Mouse (Mus musculus): ENCODE results near the gene Zfp574. TPM values are rescaled to one million over a fixed set of nuclear protein-coding genes. Genes with fewer than 3 reads are reported as not detected.

Zfp574 gene
- polyA plus RNA-seq, 1 experiment from 2014 or later = 20.1 TPM

GRCm38 (mm10) chr7:25087256-25087912, 15.0 kb downstream of the Zfp574 start:
- WGBS = 59% methylated on average over 10 of the region's 10 CpGs
- no peak overlapping the region for H3K4me2 ChIP-seq (replicated peaks; ENCODE audit: low read depth, low read length)
- H3K9me3 ChIP-seq (ENCODE audit: low read length) = no peaks in the 10 kb centered on the region
- TF ChIP-seq CTCF (IDR thresholded peaks at IDR 0.05) = no peak
- no peak for TF ChIP-seq EP300 (IDR thresholded peaks at IDR 0.05)
- 0 out of 2 replicates have a peak, but pooled peaks cover 2% of the 10 kb centered on the region for H3K36me3 ChIP-seq (ENCODE audit: insufficient read depth, low read length)
- ATAC-seq = no peak
- H3K9ac ChIP-seq (replicated peaks; ENCODE audit: low read depth) = no peak overlapping the region
- no peaks in the 10 kb centered on the region for H3K27me3 ChIP-seq (replicated peaks; ENCODE audit: insufficient read depth, low read length)
- H3K27ac ChIP-seq (ENCODE audit: low read length) = no peak overlapping the region
- DNase-seq (ENCODE audit: low spot score) = no peak
- H3K4me3 ChIP-seq (ENCODE audit: low read depth, low read length) = no peak overlapping the region
- H3K4me1 ChIP-seq (ENCODE audit: insufficient read depth, low read depth, low read length) = peaks cover 4% of the 10 kb centered on the region; the same call in 1 of the 2 replicates

- no peak overlapping the region for H3K9ac ChIP-seq (replicated peaks; ENCODE audit: low read depth)
- no peak for DNase-seq (ENCODE audit: low spot score)
- no peaks in the 10 kb centered on the region for H3K9me3 ChIP-seq (ENCODE audit: low read length)
- no peaks in the 10 kb centered on the region for H3K27me3 ChIP-seq (replicated peaks; ENCODE audit: insufficient read depth, low read length)
- H3K36me3 ChIP-seq (ENCODE audit: insufficient read depth, low read length) = no peaks in the 10 kb centered on the region
- H3K27ac ChIP-seq (ENCODE audit: low read length) = no peak overlapping the region
- WGBS = 52% methylated on average over 5 of the region's 5 CpGs
- TF ChIP-seq EP300 (IDR thresholded peaks at IDR 0.05) (no peak), CTCF (IDR thresholded peaks at IDR 0.05) (no peak)
- ATAC-seq = no peak
- H3K4me3 ChIP-seq (ENCODE audit: low read depth, low read length) = no peak overlapping the region
- H3K4me2 ChIP-seq (replicated peaks; ENCODE audit: low read depth, low read length) = no peak overlapping the region
- H3K4me1 ChIP-seq (ENCODE audit: insufficient read depth, low read depth, low read length) = peaks cover 4% of the 10 kb centered on the region; the same call in 1 of the 2 replicates
Measured at GRCm38 (mm10) chr7:25087972-25088371, 15.6 kb downstream of the Zfp574 start.

GRCm38 (mm10) chr7:25088531-25088930, 16.2 kb downstream of the Zfp574 start:
- no peak for DNase-seq (ENCODE audit: low spot score)
- H3K9me3 ChIP-seq (ENCODE audit: low read length) = no peaks in the 10 kb centered on the region
- no peak overlapping the region for H3K4me2 ChIP-seq (replicated peaks; ENCODE audit: low read depth, low read length)
- H3K9ac ChIP-seq (replicated peaks; ENCODE audit: low read depth) = no peak overlapping the region
- peaks cover 4% of the 10 kb centered on the region; the same call in 1 of the 2 replicates for H3K4me1 ChIP-seq (ENCODE audit: insufficient read depth, low read depth, low read length)
- no peak for TF ChIP-seq EP300 (IDR thresholded peaks at IDR 0.05)
- no peak for TF ChIP-seq CTCF (IDR thresholded peaks at IDR 0.05)
- H3K27ac ChIP-seq (ENCODE audit: low read length) = no peak overlapping the region
- 25% methylated on average over 10 of the region's 10 CpGs for WGBS
- no peaks in the 10 kb centered on the region for H3K36me3 ChIP-seq (ENCODE audit: insufficient read depth, low read length)
- H3K27me3 ChIP-seq (replicated peaks; ENCODE audit: insufficient read depth, low read length) = no peaks in the 10 kb centered on the region
- ATAC-seq = no peak
- no peak overlapping the region for H3K4me3 ChIP-seq (ENCODE audit: low read depth, low read length)

- no peak for TF ChIP-seq EP300 (IDR thresholded peaks at IDR 0.05)
- TF ChIP-seq CTCF (IDR thresholded peaks at IDR 0.05) = no peak
- Histone ChIP-seq H3K4me1 (ENCODE audit: insufficient read depth, low read depth, low read length) (peaks cover 4% of the 10 kb centered on the region; the same call in 1 of the 2 replicates), H3K4me2 (replicated peaks; ENCODE audit: low read depth, low read length) (no peak overlapping the region), H3K9me3 (ENCODE audit: low read length) (no peaks in the 10 kb centered on the region), H3K4me3 (ENCODE audit: low read depth, low read length) (no peak overlapping the region), H3K9ac (replicated peaks; ENCODE audit: low read depth) (no peak overlapping the region), H3K36me3 (ENCODE audit: insufficient read depth, low read length) (no peaks in the 10 kb centered on the region), H3K27ac (ENCODE audit: low read length) (no peak overlapping the region), H3K27me3 (replicated peaks; ENCODE audit: insufficient read depth, low read length) (no peaks in the 10 kb centered on the region)
- WGBS = 22% methylated on average over 11 of the region's 11 CpGs
- DNase-seq (ENCODE audit: low spot score) = no peak
- no peak for ATAC-seq
Measured at GRCm38 (mm10) chr7:25088968-25089367, 16.6 kb downstream of the Zfp574 start.

GRCm38 (mm10) chr7:25089875-25090274, 17.5 kb downstream of the Zfp574 start:
- Histone ChIP-seq H3K27me3 (replicated peaks; ENCODE audit: insufficient read depth, low read length) (no peaks in the 10 kb centered on the region), H3K27ac (ENCODE audit: low read length) (no peak overlapping the region), H3K4me1 (ENCODE audit: insufficient read depth, low read depth, low read length) (peaks cover 4% of the 10 kb centered on the region; the same call in 1 of the 2 replicates), H3K4me3 (ENCODE audit: low read depth, low read length) (no peak overlapping the region), H3K9me3 (ENCODE audit: low read length) (no peaks in the 10 kb centered on the region), H3K36me3 (ENCODE audit: insufficient read depth, low read length) (no peaks in the 10 kb centered on the region), H3K4me2 (replicated peaks; ENCODE audit: low read depth, low read length) (no peak overlapping the region), H3K9ac (replicated peaks; ENCODE audit: low read depth) (no peak overlapping the region)
- no peak for TF ChIP-seq EP300 (IDR thresholded peaks at IDR 0.05)
- no peak for TF ChIP-seq CTCF (IDR thresholded peaks at IDR 0.05)
- DNase-seq (ENCODE audit: low spot score) (no peak), ATAC-seq (peak; percentile 23; the same call in 1 of the 2 replicates)
- WGBS = 28% methylated on average over 10 of the region's 10 CpGs

- Histone ChIP-seq H3K36me3 (ENCODE audit: insufficient read depth, low read length) (no peaks in the 10 kb centered on the region), H3K4me1 (ENCODE audit: insufficient read depth, low read depth, low read length) (no peaks in the 10 kb centered on the region), H3K4me2 (replicated peaks; ENCODE audit: low read depth, low read length) (no peak overlapping the region), H3K27ac (ENCODE audit: low read length) (no peak overlapping the region), H3K4me3 (ENCODE audit: low read depth, low read length) (no peak overlapping the region), H3K9me3 (ENCODE audit: low read length) (no peaks in the 10 kb centered on the region), H3K27me3 (replicated peaks; ENCODE audit: insufficient read depth, low read length) (no peaks in the 10 kb centered on the region), H3K9ac (replicated peaks; ENCODE audit: low read depth) (no peak overlapping the region)
- ATAC-seq (no peak), DNase-seq (ENCODE audit: low spot score) (no peak)
- 71% methylated on average over 3 of the region's 3 CpGs for whole genome bisulfite sequencing
- TF ChIP-seq CTCF (IDR thresholded peaks at IDR 0.05) (no peak), EP300 (IDR thresholded peaks at IDR 0.05) (no peak)
Measured at GRCm38 (mm10) chr7:25098169-25098568, 25.8 kb downstream of the Zfp574 start.
